Mouse (Mus musculus): ENCODE measurements at regions not wholly inside any gene's neighbourhood (a gene's known extent, or its start where the extent isn't known, plus 50 kb on each side); places are given as distances from the start of the nearest gene placed in this dataset.

- no peak for DNase-seq
These were observed 131.8 kb downstream of the Tshz3 start for GRCm38 (mm10) chr7:36829710-36830109.

- DNase-seq, result no peak
These were observed 132.2 kb downstream of the Tshz3 start for GRCm38 (mm10) chr7:36830155-36830554.

- DNase-seq, result no peak
These were observed 150.4 kb downstream of the Tshz3 start for GRCm38 (mm10) chr7:36848279-36848678.

- no peak for DNase-seq
These were observed 153.5 kb downstream of the Tshz3 start for GRCm38 (mm10) chr7:36851275-36851889.

- DNase-seq, result no peak
These were observed 156.4 kb downstream of the Tshz3 start for GRCm38 (mm10) chr7:36854308-36854707.

- DNase-seq, result no peak
These were observed 161.5 kb downstream of the Tshz3 start for GRCm38 (mm10) chr7:36859428-36859827.

GRCm38 (mm10) chr7:36862481-36862880, 164.6 kb downstream of the Tshz3 start:
- no peak for DNase-seq

- DNase-seq, result no peak
These were observed 165.8 kb downstream of the Tshz3 start for GRCm38 (mm10) chr7:36863745-36864144.

- no peak for DNase-seq
These were observed 166.8 kb downstream of the Tshz3 start for GRCm38 (mm10) chr7:36864675-36865074.

GRCm38 (mm10) chr7:36866602-36867001, 168.7 kb downstream of the Tshz3 start:
- DNase-seq, result no peak

- DNase-seq, result no peak
These were observed 176.1 kb downstream of the Tshz3 start for GRCm38 (mm10) chr7:36874004-36874403.

GRCm38 (mm10) chr7:36877686-36878085, 179.8 kb downstream of the Tshz3 start:
- DNase-seq, result no peak

- no peak for DNase-seq
These were observed 195.0 kb downstream of the Tshz3 start for GRCm38 (mm10) chr7:36892776-36893500.

- DNase-seq, result no peak
These were observed 198.4 kb downstream of the Tshz3 start for GRCm38 (mm10) chr7:36896339-36896738.

- DNase-seq, result no peak
These were observed 203.6 kb downstream of the Tshz3 start for GRCm38 (mm10) chr7:36901537-36901936.

- no peak for DNase-seq
These were observed 215.4 kb downstream of the Tshz3 start for GRCm38 (mm10) chr7:36913304-36913703.

- no peak for DNase-seq
These were observed 216.3 kb downstream of the Tshz3 start for GRCm38 (mm10) chr7:36914261-36914660.

- no peak for DNase-seq
These were observed 217.3 kb downstream of the Tshz3 start for GRCm38 (mm10) chr7:36915171-36915570.

- DNase-seq, result no peak
These were observed 219.1 kb downstream of the Tshz3 start for GRCm38 (mm10) chr7:36917011-36917410.

GRCm38 (mm10) chr7:36919413-36919812, 221.5 kb downstream of the Tshz3 start:
- DNase-seq, result no peak

GRCm38 (mm10) chr7:36921003-36921402, 223.1 kb downstream of the Tshz3 start:
- no peak for DNase-seq

GRCm38 (mm10) chr7:36933490-36933889, 235.6 kb downstream of the Tshz3 start:
- no peak for DNase-seq

- no peak for DNase-seq
These were observed 237.1 kb downstream of the Tshz3 start for GRCm38 (mm10) chr7:36934792-36935555.

GRCm38 (mm10) chr7:36940611-36941010, 242.7 kb downstream of the Tshz3 start:
- DNase-seq, result no peak
